Mouse (Mus musculus): ENCODE measurements around the gene Meis2. TPM values are rescaled to one million over a fixed set of nuclear protein-coding genes. Genes with fewer than 3 reads are reported as not detected.

Meis2 gene
- total and polyA plus RNA-seq, 3 experiments = 3.1 to 9.8 TPM; not detected in 1

GRCm38 (mm10) chr2:115875802-115876531, 189.7 kb downstream of the Meis2 start:
- Histone ChIP-seq H3K9ac (ENCODE audit: control insufficient read depth, low read depth, low read length, poor library complexity, severe bottlenecking) (no peak overlapping the region), H3K4me3 (ENCODE audit: control insufficient read depth in 1 of 2, insufficient read depth in 1 of 2, low read depth in 2 of 2, low read length in 2 of 2) (no peak overlapping the region), H3K9me3 (replicated peaks; ENCODE audit: insufficient read depth, low read length) (no peaks in the 10 kb centered on the region), H3K79me2 (ENCODE audit: control insufficient read depth, insufficient read depth, low read length, poor library complexity) (no peaks in the 10 kb centered on the region), H3K27me3 (ENCODE audit: control insufficient read depth in 1 of 2, insufficient read depth in 2 of 2, low read length in 2 of 2) (no peaks in the 10 kb centered on the region), H3K4me1 (ENCODE audit: control insufficient read depth in 1 of 2, insufficient read depth in 2 of 2, low read length in 2 of 2) (0 out of 4 replicates have a peak, but pooled peaks cover 0 to 3% of the 10 kb centered on the region in 2 experiments), H3K36me3 (ENCODE audit: control insufficient read depth in 1 of 2, insufficient read depth in 2 of 2, low read length in 2 of 2) (no peaks in the 10 kb centered on the region), H3K27ac (ENCODE audit: control insufficient read depth, low read depth, low read length) (no peak overlapping the region)
- TF ChIP-seq MAFK (IDR thresholded peaks at IDR 0.05; ENCODE audit: borderline replicate concordance, low read depth, low read length) = no peak
- TF ChIP-seq HCFC1 (IDR thresholded peaks at IDR 0.05; ENCODE audit: low read depth, low read length) = no peak
- TF ChIP-seq MYC (IDR thresholded peaks at IDR 0.05; ENCODE audit: low read depth, low read length) = no peak
- no peak for TF ChIP-seq GABPA (IDR thresholded peaks at IDR 0.05; ENCODE audit: low read depth, low read length)
- TF ChIP-seq MAX (IDR thresholded peaks at IDR 0.05; ENCODE audit: low read length) = no peak
- no peak for TF ChIP-seq RCOR1 (IDR thresholded peaks at IDR 0.05; ENCODE audit: low read depth, low read length)
- TF ChIP-seq USF2 (IDR thresholded peaks at IDR 0.05; ENCODE audit: borderline replicate concordance in 1 of 2, insufficient read depth in 1 of 2, low read depth in 1 of 2, low read length in 2 of 2) = no peak
- TF ChIP-seq CTCF (IDR thresholded peaks at IDR 0.05 in 2 of 3, conservative IDR thresholded peaks at IDR 0.05 in 1 of 3; ENCODE audit: control insufficient read depth in 1 of 3, insufficient read depth in 1 of 3, low read depth in 2 of 3, low read length in 3 of 3, poor library complexity in 1 of 3, severe bottlenecking in 1 of 3) = no peak
- no peak for TF ChIP-seq MYB (IDR thresholded peaks at IDR 0.05; ENCODE audit: low read depth, low read length)
- no peak for TF ChIP-seq TCF12 (IDR thresholded peaks at IDR 0.05; ENCODE audit: low read depth, low read length)
- no peak for TF ChIP-seq ZNF384 (IDR thresholded peaks at IDR 0.05; ENCODE audit: low read depth, low read length)
- TF ChIP-seq CHD1 (IDR thresholded peaks at IDR 0.05; ENCODE audit: low read depth, low read length) = no peak
- no peak for TF ChIP-seq MEF2A (IDR thresholded peaks at IDR 0.05; ENCODE audit: extremely low read depth, insufficient replicate concordance, low read depth, low read length, poor library complexity, severe bottlenecking)
- no peak for TF ChIP-seq RAD21 (IDR thresholded peaks at IDR 0.05; ENCODE audit: low read depth, low read length)
- no peak for TF ChIP-seq KAT2A (conservative IDR thresholded peaks at IDR 0.05; ENCODE audit: low read depth, low read length)
- TF ChIP-seq TAL1 (IDR thresholded peaks at IDR 0.05; ENCODE audit: low read length) = no peak
- no peak for DNase-seq (ENCODE audit: low read depth, low spot score)

GRCm38 (mm10) chr2:115872851-115873250, 192.8 kb downstream of the Meis2 start:
- no peak overlapping the region for H3K27ac ChIP-seq (ENCODE audit: control insufficient read depth, low read depth, low read length)
- no peak for TF ChIP-seq NELFE (IDR thresholded peaks at IDR 0.05; ENCODE audit: low read depth, low read length)
- TF ChIP-seq POLR2AphosphoS2 (IDR thresholded peaks at IDR 0.05; ENCODE audit: low read length) = no peak
- TF ChIP-seq JUND (IDR thresholded peaks at IDR 0.05; ENCODE audit: low read depth, low read length) = no peak
- TF ChIP-seq NRF1 (IDR thresholded peaks at IDR 0.05; ENCODE audit: insufficient read depth, low read depth, low read length, poor library complexity, severe bottlenecking) = no peak
- TF ChIP-seq CHD2 (IDR thresholded peaks at IDR 0.05; ENCODE audit: low read length) = no peak
- no peak for TF ChIP-seq ZKSCAN1 (IDR thresholded peaks at IDR 0.05; ENCODE audit: low read depth, low read length)
- TF ChIP-seq ZMIZ1 (IDR thresholded peaks at IDR 0.05; ENCODE audit: low read depth, low read length) = no peak
- TF ChIP-seq MAX (IDR thresholded peaks at IDR 0.05; ENCODE audit: low read length) = no peak
- H3K79me2 ChIP-seq (ENCODE audit: control insufficient read depth, insufficient read depth, low read length, poor library complexity) = no peaks in the 10 kb centered on the region
- no peaks in the 10 kb centered on the region for H3K36me3 ChIP-seq (ENCODE audit: control insufficient read depth in 1 of 2, insufficient read depth in 2 of 2, low read length in 2 of 2)
- no peak overlapping the region for H3K4me3 ChIP-seq (ENCODE audit: control insufficient read depth in 1 of 2, insufficient read depth in 1 of 2, low read depth in 2 of 2, low read length in 2 of 2)
- no peaks in the 10 kb centered on the region for H3K27me3 ChIP-seq (ENCODE audit: control insufficient read depth in 1 of 2, insufficient read depth in 2 of 2, low read length in 2 of 2)
- 0 out of 4 replicates have a peak, but pooled peaks cover 0 to 3% of the 10 kb centered on the region in 2 experiments for H3K4me1 ChIP-seq (ENCODE audit: control insufficient read depth in 1 of 2, insufficient read depth in 2 of 2, low read length in 2 of 2)
- H3K9ac ChIP-seq (ENCODE audit: control insufficient read depth, low read depth, low read length, poor library complexity, severe bottlenecking) = no peak overlapping the region
- no peak for DNase-seq (ENCODE audit: low read depth, low spot score)
- H3K9me3 ChIP-seq (replicated peaks; ENCODE audit: insufficient read depth, low read length) = no peaks in the 10 kb centered on the region

All from MEL (cell line).